Mouse (Mus musculus) MEL (cell line): ENCODE measurements around the gene Stx1a. TPM values are rescaled to one million over a fixed set of nuclear protein-coding genes. Genes with fewer than 3 reads are reported as not detected.

Source experiments
- DNase-seq: peaks from one replicate; pipeline ENCODE4 v3.0.0; 2011; ENCODE audit warnings: low read depth, low spot score
- H3K27ac ChIP-seq: 2 replicates; pipeline ENCODE4 v1.5.1; 2012; ENCODE audit warnings: low read depth, mild to moderate bottlenecking, control low read depth, low read length, moderate library complexity; ENCODE audit not compliant: control insufficient read depth
- H3K27me3 ChIP-seq, 2 experiments: fragments of 150-350 bp in 1 of 2; sonication (generic) in 1 of 2; 2 replicates each; pipeline ENCODE4 v1.6.1; 2012; ENCODE audit warnings: low read length in 2 of 2, mild to moderate bottlenecking in 2 of 2, improper control_type of control experiment in 1 of 2, moderate library complexity in 1 of 2; ENCODE audit not compliant: insufficient read depth in 2 of 2, control insufficient read depth in 1 of 2
- H3K36me3 ChIP-seq, 2 experiments: 2 replicates each; pipeline ENCODE4 v1.6.1; 2012 to 2014; ENCODE audit warnings: low read length in 2 of 2, improper control_type of control experiment in 1 of 2, inconsistent platforms in 1 of 2, mild to moderate bottlenecking in 1 of 2; ENCODE audit not compliant: insufficient read depth in 2 of 2, control insufficient read depth in 1 of 2
- H3K4me1 ChIP-seq, 2 experiments: fragments of 150-350 bp in 1 of 2; sonication (generic) in 1 of 2; 2 replicates each; pipeline ENCODE4 v1.6.1; 2012; ENCODE audit warnings: low read length in 2 of 2, improper control_type of control experiment in 1 of 2, mild to moderate bottlenecking in 1 of 2; ENCODE audit not compliant: insufficient read depth in 2 of 2, control insufficient read depth in 1 of 2
- H3K4me3 ChIP-seq, 2 experiments: fragments of 150-350 bp in 1 of 2; sonication (generic) in 1 of 2; 2 replicates each; pipeline ENCODE4 v1.5.1; 2012; ENCODE audit warnings: low read depth in 2 of 2, low read length in 2 of 2, mild to moderate bottlenecking in 2 of 2, moderate library complexity in 2 of 2, control low read depth in 1 of 2, improper control_type of control experiment in 1 of 2; ENCODE audit not compliant: control insufficient read depth in 1 of 2, insufficient read depth in 1 of 2
- H3K79me2 ChIP-seq: 2 replicates; pipeline ENCODE4 v1.6.1; 2012; ENCODE audit warnings: mild to moderate bottlenecking, low read length, moderate library complexity; ENCODE audit not compliant: control insufficient read depth, poor library complexity, insufficient read depth
- H3K9ac ChIP-seq: 2 replicates; pipeline ENCODE4 v1.6.1; 2012; ENCODE audit warnings: low read depth, mild to moderate bottlenecking, control low read depth, low read length, moderate library complexity; ENCODE audit not compliant: control insufficient read depth, poor library complexity, severe bottlenecking
- H3K9me3 ChIP-seq: fragments of 150-350 bp; sonication (generic); replicated peaks from 2 replicates; pipeline ENCODE4 v1.6.1; 2012; ENCODE audit warnings: mild to moderate bottlenecking, low read length, improper control_type of control experiment, moderate library complexity; ENCODE audit not compliant: insufficient read depth
- BHLHE40 ChIP-seq: IDR thresholded peaks from 2 replicates; pipeline ENCODE4 v1.6.1; 2012; ENCODE audit warnings: low read depth, mild to moderate bottlenecking, inconsistent platforms, low read length, improper control_type of control experiment, borderline replicate concordance
- CHD2 ChIP-seq: IDR thresholded peaks from 2 replicates; pipeline ENCODE4 v1.6.1; 2011; ENCODE audit warnings: low read length, improper control_type of control experiment
- CTCF ChIP-seq, 3 experiments: IDR thresholded peaks in 2 of 3; conservative IDR thresholded peaks in 1 of 3; 2 replicates each; pipeline ENCODE4 v1.5.1; 2011 to 2012; ENCODE audit warnings: low read length in 3 of 3, low read depth in 2 of 3, mild to moderate bottlenecking in 2 of 3, improper control_type of control experiment in 1 of 3, inconsistent platforms in 1 of 3, mixed read lengths in 1 of 3, moderate library complexity in 1 of 3; ENCODE audit not compliant: control insufficient read depth in 1 of 3, insufficient read depth in 1 of 3, poor library complexity in 1 of 3, severe bottlenecking in 1 of 3
- E2F4 ChIP-seq: IDR thresholded peaks from 2 replicates; pipeline ENCODE4 v1.6.1; 2011; ENCODE audit warnings: low read depth, low read length, improper control_type of control experiment, borderline replicate concordance
- ELF1 ChIP-seq: IDR thresholded peaks from 2 replicates; pipeline ENCODE4 v1.6.1; 2014; ENCODE audit warnings: low read depth, mild to moderate bottlenecking, inconsistent platforms, low read length, improper control_type of control experiment, moderate library complexity
- EP300 ChIP-seq, 2 experiments: IDR thresholded peaks; 2 replicates each; pipeline ENCODE4 v1.6.1; 2011; ENCODE audit warnings: improper control_type of control experiment in 2 of 2, low read length in 2 of 2, low read depth in 1 of 2, mild to moderate bottlenecking in 1 of 2
- ETS1 ChIP-seq: IDR thresholded peaks from 2 replicates; pipeline ENCODE4 v1.6.1; 2012; ENCODE audit warnings: low read depth, mild to moderate bottlenecking, inconsistent platforms, low read length, improper control_type of control experiment, moderate library complexity
- GABPA ChIP-seq: IDR thresholded peaks from 2 replicates; pipeline ENCODE4 v1.6.1; 2012; ENCODE audit warnings: low read depth, mild to moderate bottlenecking, inconsistent platforms, low read length, improper control_type of control experiment, moderate library complexity
- GATA1 ChIP-seq: IDR thresholded peaks from 2 replicates; pipeline ENCODE4 v1.6.1; 2011; ENCODE audit warnings: low read depth, low read length, improper control_type of control experiment
- HCFC1 ChIP-seq: IDR thresholded peaks from 2 replicates; pipeline ENCODE4 v1.6.1; 2012; ENCODE audit warnings: low read depth, mild to moderate bottlenecking, inconsistent platforms, low read length, improper control_type of control experiment, moderate library complexity
- JUND ChIP-seq: IDR thresholded peaks from 2 replicates; pipeline ENCODE4 v1.6.1; 2011; ENCODE audit warnings: low read depth, mild to moderate bottlenecking, improper control_type of control experiment, low read length
- KAT2A ChIP-seq: conservative IDR thresholded peaks from 2 replicates; pipeline ENCODE4 v1.6.1; 2012; ENCODE audit warnings: low read depth, low read length, improper control_type of control experiment, inconsistent platforms
- MAFK ChIP-seq: IDR thresholded peaks from 2 replicates; pipeline ENCODE4 v1.6.1; 2011; ENCODE audit warnings: low read depth, mild to moderate bottlenecking, low read length, improper control_type of control experiment, borderline replicate concordance
- MAX ChIP-seq: IDR thresholded peaks from 2 replicates; pipeline ENCODE4 v1.6.1; 2011; ENCODE audit warnings: low read length, improper control_type of control experiment
- MAZ ChIP-seq: IDR thresholded peaks from 2 replicates; pipeline ENCODE4 v1.6.1; 2012; ENCODE audit warnings: low read depth, mild to moderate bottlenecking, inconsistent platforms, low read length, improper control_type of control experiment
- MEF2A ChIP-seq: IDR thresholded peaks from 2 replicates; pipeline ENCODE4 v1.6.1; 2014; ENCODE audit warnings: low read depth, mild to moderate bottlenecking, inconsistent platforms, low read length, improper control_type of control experiment; ENCODE audit not compliant: poor library complexity, insufficient replicate concordance, severe bottlenecking; ENCODE audit errors: extremely low read depth
- MXI1 ChIP-seq: IDR thresholded peaks from 2 replicates; pipeline ENCODE4 v1.6.1; 2011; ENCODE audit warnings: mild to moderate bottlenecking, low read depth, low read length, improper control_type of control experiment
- MYB ChIP-seq: IDR thresholded peaks from 2 replicates; pipeline ENCODE4 v1.6.1; 2011; ENCODE audit warnings: mild to moderate bottlenecking, low read depth, low read length, improper control_type of control experiment
- NELFE ChIP-seq: IDR thresholded peaks from 2 replicates; pipeline ENCODE4 v1.6.1; 2011; ENCODE audit warnings: low read depth, low read length, improper control_type of control experiment
- NRF1 ChIP-seq: IDR thresholded peaks from 2 replicates; pipeline ENCODE4 v1.6.1; 2014; ENCODE audit warnings: low read depth, mild to moderate bottlenecking, inconsistent platforms, low read length, improper control_type of control experiment, moderate library complexity; ENCODE audit not compliant: poor library complexity, insufficient read depth, severe bottlenecking
- POLR2A ChIP-seq, 2 experiments: IDR thresholded peaks; 2 replicates each; pipeline ENCODE4 v1.6.1; 2011 to 2012; ENCODE audit warnings: low read length in 2 of 2, mild to moderate bottlenecking in 2 of 2, control low read depth in 1 of 2, improper control_type of control experiment in 1 of 2, low read depth in 1 of 2, moderate library complexity in 1 of 2; ENCODE audit not compliant: control insufficient read depth in 1 of 2, insufficient read depth in 1 of 2, poor library complexity in 1 of 2
- POLR2AphosphoS5 ChIP-seq: IDR thresholded peaks from 2 replicates; pipeline ENCODE4 v1.6.1; 2012; ENCODE audit warnings: low read depth, borderline replicate concordance, mild to moderate bottlenecking, inconsistent platforms, low read length, moderate library complexity, mixed read lengths
- RAD21 ChIP-seq: IDR thresholded peaks from 2 replicates; pipeline ENCODE4 v1.6.1; 2011; ENCODE audit warnings: mild to moderate bottlenecking, low read depth, low read length, improper control_type of control experiment
- RCOR1 ChIP-seq: IDR thresholded peaks from 2 replicates; pipeline ENCODE4 v1.6.1; 2012; ENCODE audit warnings: low read depth, mild to moderate bottlenecking, inconsistent platforms, low read length, improper control_type of control experiment
- SIN3A ChIP-seq: IDR thresholded peaks from 2 replicates; pipeline ENCODE4 v1.6.1; 2012; ENCODE audit warnings: low read length, improper control_type of control experiment, inconsistent platforms
- SMC3 ChIP-seq: IDR thresholded peaks from 2 replicates; pipeline ENCODE4 v1.6.1; 2011; ENCODE audit warnings: low read depth, low read length, improper control_type of control experiment
- TAL1 ChIP-seq: IDR thresholded peaks from 2 replicates; pipeline ENCODE4 v1.6.1; 2012; ENCODE audit warnings: mild to moderate bottlenecking, inconsistent platforms, low read length, moderate library complexity, mixed read lengths
- TBP ChIP-seq: IDR thresholded peaks from 2 replicates; pipeline ENCODE4 v1.8.0; 2011; ENCODE audit warnings: low read depth, low read length, improper control_type of control experiment
- TCF12 ChIP-seq: IDR thresholded peaks from 2 replicates; pipeline ENCODE4 v1.6.1; 2014; ENCODE audit warnings: low read depth, mild to moderate bottlenecking, inconsistent platforms, low read length, improper control_type of control experiment, moderate library complexity
- USF1 ChIP-seq: IDR thresholded peaks from 2 replicates; pipeline ENCODE4 v1.6.1; 2014; ENCODE audit warnings: low read depth, mild to moderate bottlenecking, inconsistent platforms, low read length, improper control_type of control experiment, moderate library complexity
- USF2 ChIP-seq, 2 experiments: IDR thresholded peaks; 2 replicates each; pipeline ENCODE4 v1.6.1; 2011 to 2012; ENCODE audit warnings: improper control_type of control experiment in 2 of 2, low read length in 2 of 2, borderline replicate concordance in 1 of 2, inconsistent platforms in 1 of 2, low read depth in 1 of 2, mild to moderate bottlenecking in 1 of 2; ENCODE audit not compliant: insufficient read depth in 1 of 2
- ZC3H11A ChIP-seq: IDR thresholded peaks from 2 replicates; pipeline ENCODE4 v1.6.1; 2012; ENCODE audit warnings: low read depth, mild to moderate bottlenecking, inconsistent platforms, low read length, improper control_type of control experiment
- ZKSCAN1 ChIP-seq: IDR thresholded peaks from 2 replicates; pipeline ENCODE4 v1.6.1; 2012; ENCODE audit warnings: low read depth, mild to moderate bottlenecking, inconsistent platforms, low read length, improper control_type of control experiment, moderate library complexity
- ZMIZ1 ChIP-seq: IDR thresholded peaks from 2 replicates; pipeline ENCODE4 v1.6.1; 2012; ENCODE audit warnings: low read depth, mild to moderate bottlenecking, inconsistent platforms, low read length, improper control_type of control experiment, moderate library complexity
- ZNF384 ChIP-seq: IDR thresholded peaks from 2 replicates; pipeline ENCODE4 v1.6.1; 2012; ENCODE audit warnings: low read depth, mild to moderate bottlenecking, inconsistent platforms, low read length, improper control_type of control experiment
- polyA plus RNA-seq, 2 experiments: library from polyadenylated mRNA; stranded (reverse) in 1 of 2; unstranded in 1 of 2; fragments of >175 nt in 1 of 2; fragments of >200 nt in 1 of 2; gene quantifications; 2 replicates each; pipeline versions ENCODE4 v1.2.1 to v1.2.4; 2012; ENCODE audit warnings: low replicate concordance in 2 of 2, low read depth in 1 of 2; ENCODE audit not compliant: insufficient read length in 2 of 2, insufficient read depth in 1 of 2, missing spikeins in 1 of 2
- total RNA-seq: library from RNA; depleted of rRNA; stranded (reverse); fragments of 300-350 nt; gene quantifications from 2 replicates; pipeline ENCODE4 v1.2.3, GENCODE M21; 2012

Gene Stx1a
- total and polyA plus RNA-seq, 3 experiments, result 3.3 to 6.0 TPM; not detected in 1

- Histone ChIP-seq H3K36me3 (no peaks in the 10 kb centered on the region), H3K9ac (peak within 1 kb of the TSS; percentile 84), H3K4me1 (peaks cover 0 to 3% of the 10 kb centered on the region in 2 experiments; a peak in 1 of 4 replicates), H3K27me3 (peaks cover 0 to 2% of the 10 kb centered on the region in 2 experiments; a peak in 2 of 4 replicates), H3K27ac (no peak within 1 kb of the TSS), H3K9me3 (no peaks in the 10 kb centered on the region), H3K79me2 (no peaks in the 10 kb centered on the region; the same call in 1 of the 2 replicates), H3K4me3 (peak within 1 kb of the TSS; percentile 61 to 73)
- peak; percentile 84 for DNase-seq
- TF ChIP-seq RCOR1, result no peak
- TF ChIP-seq POLR2AphosphoS5, result no peak
- no peak for TF ChIP-seq MAX
- TF ChIP-seq JUND, result no peak
- no peak for TF ChIP-seq POLR2A (IDR thresholded peaks at IDR 0.05; ENCODE audit: control insufficient read depth in 1 of 2, insufficient read depth in 1 of 2, low read depth in 1 of 2, low read length in 2 of 2, poor library complexity in 1 of 2)
- peak; percentile 72 for TF ChIP-seq SIN3A
- TF ChIP-seq NRF1, result no peak
- TF ChIP-seq MAFK, result no peak
- TF ChIP-seq TAL1, result no peak
- TF ChIP-seq CHD2, result no peak
- TF ChIP-seq EP300 (IDR thresholded peaks at IDR 0.05; ENCODE audit: low read depth in 1 of 2, low read length in 2 of 2), result no peak
- no peak for TF ChIP-seq NELFE
- TF ChIP-seq MEF2A, result no peak
- no peak for TF ChIP-seq GATA1
- peak; percentile 23; the same call in 1 of the 2 replicates for TF ChIP-seq RAD21
- TF ChIP-seq ZNF384, result no peak
- TF ChIP-seq ZMIZ1, result no peak
- TF ChIP-seq MAZ, result peak; percentile 81
- TF ChIP-seq MXI1, result no peak
- peak; percentile 60 for TF ChIP-seq SMC3
- TF ChIP-seq TBP, result no peak
- no peak for TF ChIP-seq USF2 (IDR thresholded peaks at IDR 0.05; ENCODE audit: borderline replicate concordance in 1 of 2, insufficient read depth in 1 of 2, low read depth in 1 of 2, low read length in 2 of 2)
- peak in 2 of 3 experiments; percentile 85 to 99; a peak in 5 of 6 replicates for TF ChIP-seq CTCF (IDR thresholded peaks at IDR 0.05 in 2 of 3, conservative IDR thresholded peaks at IDR 0.05 in 1 of 3; ENCODE audit: control insufficient read depth in 1 of 3, insufficient read depth in 1 of 3, low read depth in 2 of 3, low read length in 3 of 3, poor library complexity in 1 of 3, severe bottlenecking in 1 of 3)
- no peak for TF ChIP-seq ELF1
- TF ChIP-seq ZC3H11A, result no peak
- TF ChIP-seq KAT2A, result no peak
- no peak; the same call in 1 of the 2 replicates for TF ChIP-seq ETS1
- TF ChIP-seq TCF12, result 0 out of 2 replicates have a peak, but pooled peaks have one; percentile 7
- TF ChIP-seq HCFC1, result peak; percentile 64; the same call in 1 of the 2 replicates
- TF ChIP-seq MYB, result no peak
- no peak for TF ChIP-seq E2F4
- TF ChIP-seq BHLHE40, result peak; percentile 45; the same call in 1 of the 2 replicates
- TF ChIP-seq ZKSCAN1, result no peak
- TF ChIP-seq GABPA, result no peak
- no peak for TF ChIP-seq USF1
Observed at GRCm38 (mm10) chr5:135077564-135078481, 54.5 kb downstream of the Stx1a start, which contains the start of gene Vps37d. Gene Vps37d (minus strand): TSS chr5:135078266.
